Mouse (Mus musculus): Measurements from ENCODE around the gene Nadk2.

- no peak for TF ChIP-seq CTCF (IDR thresholded peaks at IDR 0.05; ENCODE audit: borderline replicate concordance, extremely low read depth, insufficient read depth, insufficient read length)
- TF ChIP-seq POLR2A (IDR thresholded peaks at IDR 0.05; ENCODE audit: borderline replicate concordance, extremely low read depth, insufficient read depth, insufficient read length, poor library complexity, severe bottlenecking) = no peak
Observed at GRCm38 (mm10) chr15:9114599-9114998, 43.5 kb downstream of the Nadk2 start.
